Mouse (Mus musculus) kidney, embryonic 14.5 days (tissue): ENCODE results near the gene Hdc. TPM values are rescaled to one million over a fixed set of nuclear protein-coding genes. Genes with fewer than 3 reads are reported as not detected.

Experiments used
- ATAC-seq: fragments of 200-750 bp; cut with Nextera tagmentation; 2 replicates; pipeline ENCODE4 v1.8.0; 2017; ENCODE audit warnings: moderate number of reproducible peaks, mild to moderate bottlenecking, moderate TSS enrichment, moderate library complexity; ENCODE audit not compliant: low FRiP score, low TSS enrichment
- H3K27ac ChIP-seq: fragments of 300-500 bp; sonication (generic); 2 replicates; pipeline ENCODE4 v1.5.1; 2014; ENCODE audit warnings: low read depth, mild to moderate bottlenecking, low read length, moderate library complexity, mixed read lengths
- H3K27me3 ChIP-seq: fragments of 300-500 bp; sonication (generic); 2 replicates; pipeline ENCODE4 v1.6.1; 2014; ENCODE audit warnings: mild to moderate bottlenecking, low read length; ENCODE audit not compliant: control insufficient read depth, insufficient read depth
- H3K36me3 ChIP-seq: fragments of 300-500 bp; sonication (generic); 2 replicates; pipeline ENCODE4 v1.6.1; 2014; ENCODE audit warnings: low read length, mixed read lengths; ENCODE audit not compliant: control insufficient read depth, insufficient read depth
- H3K4me1 ChIP-seq: fragments of 300-500 bp; sonication (generic); 2 replicates; pipeline ENCODE4 v1.6.1; 2014; ENCODE audit warnings: low read length, mixed read lengths; ENCODE audit not compliant: control insufficient read depth, insufficient read depth
- H3K4me2 ChIP-seq: fragments of 300-500 bp; sonication (generic); replicated peaks from 2 replicates; pipeline ENCODE4 v1.6.1; 2014; ENCODE audit warnings: low read depth, mild to moderate bottlenecking, low read length
- H3K4me3 ChIP-seq: fragments of 300-500 bp; sonication (generic); 2 replicates; pipeline ENCODE4 v1.5.1; 2014; ENCODE audit warnings: mild to moderate bottlenecking, low read length
- H3K9ac ChIP-seq: fragments of 300-500 bp; sonication (generic); 2 replicates; pipeline ENCODE4 v1.6.1; 2014; ENCODE audit warnings: low read depth, mild to moderate bottlenecking, low read length, moderate library complexity
- H3K9me3 ChIP-seq: fragments of 300-500 bp; sonication (generic); 2 replicates; pipeline ENCODE4 v1.6.1; 2016; ENCODE audit warnings: low read length; ENCODE audit not compliant: control insufficient read depth
- whole genome bisulfite sequencing: fragments of 180-500 bp; shearing (Covaris S2); extraction: QIAGEN DNeasy Blood & Tissue Kit; methylation state at CpG from one replicate; pipeline ENCODE4 v1.1.7; 2014; 5-methylcytosine and 5-hydroxymethylcytosine counted together
- polyA plus RNA-seq: library from polyadenylated mRNA; unstranded; fragments of >200 nt; fragmentation: Nextera tagmentation; extraction: Ambion mirVana; gene quantifications from 2 replicates; pipeline ENCODE4 v1.2.1, GENCODE M21; 2014

Gene Hdc
- 16.3 and 45.6 TPM in 2 replicates for polyA plus RNA-seq

DNA sequence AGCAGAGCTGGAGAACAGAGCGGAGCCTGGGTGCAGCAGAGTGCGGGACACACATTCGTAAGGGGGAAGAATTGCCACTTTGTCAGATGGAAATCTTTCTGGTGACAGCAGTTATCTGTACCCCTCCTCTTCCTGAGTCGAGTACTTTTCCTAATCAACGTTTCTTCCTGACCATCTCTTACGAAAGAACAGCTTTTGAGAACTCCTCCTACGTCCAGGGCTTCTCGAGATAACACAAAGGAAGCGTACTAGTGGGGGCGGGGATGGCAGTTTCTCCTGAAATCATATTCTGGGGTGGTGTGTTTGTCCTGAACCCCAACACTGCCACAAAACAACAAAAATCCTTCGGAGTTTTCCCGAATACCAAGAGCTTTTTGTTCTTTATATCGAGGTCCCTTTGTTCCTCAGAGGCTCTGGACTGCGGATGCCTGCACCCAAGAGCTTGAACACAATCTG lies at the start of gene Hdc:
Gene Hdc (minus strand): TSS at position 51 of the 456 bp plus-strand sequence.
- Histone ChIP-seq H3K4me3 (no peak within 1 kb of the TSS), H3K4me1 (no peaks in the 10 kb centered on the region), H3K9me3 (no peaks in the 10 kb centered on the region), H3K9ac (no peak within 1 kb of the TSS), H3K27me3 (no peaks in the 10 kb centered on the region), H3K27ac (no peak within 1 kb of the TSS), H3K36me3 (no peaks in the 10 kb centered on the region), H3K4me2 (no peak within 1 kb of the TSS)
- WGBS, result 73% methylated on average over 14 of the region's 14 CpGs
- ATAC-seq, result no peak

DNA sequence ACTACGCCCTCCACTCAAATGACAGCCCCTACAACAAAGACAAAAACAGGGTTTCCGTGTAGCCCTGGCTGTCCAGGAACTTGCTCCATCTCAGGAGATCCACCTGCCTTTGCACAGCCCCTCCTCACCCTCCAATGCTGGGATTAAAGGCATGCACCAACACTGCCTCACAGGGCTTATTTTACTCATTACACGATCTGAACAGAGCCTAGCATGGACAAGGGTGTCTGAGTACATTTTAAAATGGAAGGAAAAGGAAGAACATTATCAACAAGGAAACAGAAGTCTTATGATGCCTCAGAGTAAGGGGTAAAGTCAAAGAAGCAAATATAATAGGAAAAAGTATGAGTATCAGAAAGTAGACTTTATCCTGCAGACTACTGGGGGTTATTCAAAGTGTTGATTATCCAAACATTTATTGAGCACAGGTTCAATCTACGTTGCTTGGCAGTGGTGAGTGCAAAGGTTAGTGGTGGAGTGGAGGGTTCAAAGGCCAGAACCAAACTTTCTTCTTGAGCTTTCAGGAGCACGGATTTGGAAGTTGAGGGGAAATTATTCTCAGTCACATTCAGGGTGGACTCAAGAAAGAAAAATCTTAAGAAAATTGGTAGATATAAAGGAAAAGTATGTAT lies 49.6 kb upstream of the Hdc start:
- no peak for ATAC-seq
- Histone ChIP-seq H3K4me3 (no peak overlapping the region), H3K9ac (no peak overlapping the region), H3K4me1 (peaks cover 14% of the 10 kb centered on the region), H3K4me2 (no peak overlapping the region), H3K9me3 (no peaks in the 10 kb centered on the region), H3K36me3 (no peaks in the 10 kb centered on the region), H3K27me3 (no peaks in the 10 kb centered on the region), H3K27ac (no peak overlapping the region)
- 87% methylated on average over 5 of the region's 5 CpGs for WGBS

- Histone ChIP-seq H3K36me3 (no peaks in the 10 kb centered on the region; the same call in 1 of the 2 replicates), H3K27me3 (no peaks in the 10 kb centered on the region), H3K4me3 (no peak overlapping the region), H3K4me1 (no peaks in the 10 kb centered on the region), H3K9me3 (no peaks in the 10 kb centered on the region), H3K9ac (no peak overlapping the region), H3K27ac (no peak overlapping the region), H3K4me2 (no peak overlapping the region)
- no peak for ATAC-seq
- WGBS, result 90% methylated on average over 3 of the region's 3 CpGs
Measured at GRCm38 (mm10) chr2:126665984-126666383, 46.9 kb upstream of the Hdc start.

DNA sequence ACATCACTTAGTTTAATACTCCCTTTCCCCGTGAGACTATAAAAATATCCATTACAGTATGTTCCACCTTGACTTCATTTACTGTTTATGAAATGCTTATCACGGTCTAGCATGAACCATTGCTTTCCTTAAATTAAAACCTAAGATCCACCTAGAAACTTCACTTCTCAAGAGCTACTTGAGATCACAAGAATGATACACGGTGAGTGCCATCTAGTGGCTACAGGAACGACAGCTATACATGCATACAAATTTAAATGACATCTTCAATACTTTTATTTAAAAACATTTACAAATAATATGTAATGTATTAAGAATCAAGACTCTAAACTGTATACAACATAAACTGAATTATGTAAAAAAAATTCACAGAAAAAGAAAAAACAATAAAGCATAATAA lies 44.4 kb upstream of the Hdc start:
- Histone ChIP-seq H3K4me3 (no peak overlapping the region), H3K36me3 (no peaks in the 10 kb centered on the region; the same call in 1 of the 2 replicates), H3K9ac (no peak overlapping the region), H3K27ac (no peak overlapping the region), H3K4me2 (no peak overlapping the region), H3K4me1 (no peaks in the 10 kb centered on the region), H3K27me3 (no peaks in the 10 kb centered on the region), H3K9me3 (no peaks in the 10 kb centered on the region)
- WGBS, result 58% methylated on average over 4 of the region's 4 CpGs
- no peak for ATAC-seq

- peaks cover 37% of the 10 kb centered on the region for H3K36me3 ChIP-seq
- no peaks in the 10 kb centered on the region for H3K4me1 ChIP-seq
- H3K27ac ChIP-seq, result no peak overlapping the region
- peak; percentile 55; the same call in 1 of the 2 replicates for ATAC-seq
- no peaks in the 10 kb centered on the region for H3K9me3 ChIP-seq
- 62% methylated on average over 4 of the region's 4 CpGs for WGBS
- H3K27me3 ChIP-seq, result no peaks in the 10 kb centered on the region
- H3K9ac ChIP-seq, result no peak overlapping the region
- H3K4me3 ChIP-seq, result no peak overlapping the region
- H3K4me2 ChIP-seq, result no peak overlapping the region
Measured at GRCm38 (mm10) chr2:126652929-126653328, 33.8 kb upstream of the Hdc start.

DNA sequence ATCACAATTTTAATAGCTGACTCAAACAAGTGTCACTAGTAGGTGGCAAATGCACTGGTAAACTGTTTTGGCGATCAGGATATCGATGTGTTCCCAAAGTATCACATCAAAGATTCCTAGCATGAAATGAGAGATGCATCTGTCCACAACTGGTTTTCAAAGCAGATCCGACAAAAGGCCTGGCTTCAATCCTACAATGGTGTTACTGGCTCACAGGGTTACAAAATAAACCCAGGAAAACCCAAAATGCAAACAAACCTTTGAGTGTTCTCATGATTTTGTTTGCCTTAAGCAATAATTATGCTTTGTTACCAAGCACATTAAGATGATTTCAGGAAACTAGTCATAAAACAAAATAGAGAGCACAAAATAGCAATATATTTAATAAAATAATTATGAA lies 28.7 kb upstream of the Hdc start:
- no peak for ATAC-seq
- Histone ChIP-seq H3K4me2 (no peak overlapping the region), H3K36me3 (peaks cover 70% of the 10 kb centered on the region), H3K9me3 (no peaks in the 10 kb centered on the region), H3K27me3 (no peaks in the 10 kb centered on the region), H3K4me1 (no peaks in the 10 kb centered on the region), H3K4me3 (no peak overlapping the region), H3K9ac (no peak overlapping the region), H3K27ac (no peak overlapping the region)
- whole genome bisulfite sequencing, result 93% methylated on average over 3 of the region's 3 CpGs

GRCm38 (mm10) chr2:126646461-126646860 lies 27.4 kb upstream of the Hdc start:
- Histone ChIP-seq H3K27ac (no peak overlapping the region), H3K9ac (no peak overlapping the region), H3K4me2 (no peak overlapping the region), H3K9me3 (no peaks in the 10 kb centered on the region), H3K36me3 (peaks cover 71% of the 10 kb centered on the region), H3K4me1 (no peaks in the 10 kb centered on the region), H3K4me3 (no peak overlapping the region), H3K27me3 (no peaks in the 10 kb centered on the region)
- WGBS, result 93% methylated on average over 5 of the region's 5 CpGs
- no peak for ATAC-seq

DNA sequence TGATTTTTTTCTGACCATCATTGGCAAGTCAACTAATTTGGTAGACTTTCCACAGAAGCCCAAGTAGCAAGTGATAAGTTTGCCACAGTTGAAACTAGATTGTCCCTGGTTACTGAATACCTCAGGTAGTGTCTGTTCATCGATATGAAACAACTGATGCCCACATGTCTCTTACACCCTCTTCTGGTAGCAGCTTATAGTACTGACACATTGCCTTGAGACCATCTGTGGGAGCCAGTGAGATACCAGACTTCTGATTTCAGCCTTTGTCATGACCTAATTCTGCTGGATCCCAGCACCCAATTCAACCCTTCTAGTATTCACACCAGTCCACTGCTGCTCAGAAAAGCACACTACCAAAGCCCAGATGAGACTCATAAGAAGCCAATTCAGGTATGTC lies 25.7 kb upstream of the Hdc start:
- no peaks in the 10 kb centered on the region for H3K4me1 ChIP-seq
- H3K9ac ChIP-seq, result no peak overlapping the region
- no peak overlapping the region for H3K4me2 ChIP-seq
- no peak overlapping the region for H3K27ac ChIP-seq
- peaks cover 77% of the 10 kb centered on the region for H3K36me3 ChIP-seq
- H3K27me3 ChIP-seq, result no peaks in the 10 kb centered on the region
- no peak for ATAC-seq
- H3K4me3 ChIP-seq, result no peak overlapping the region
- H3K9me3 ChIP-seq, result no peaks in the 10 kb centered on the region
- WGBS, result 94% methylated on average over 1 of the region's 1 CpGs

DNA sequence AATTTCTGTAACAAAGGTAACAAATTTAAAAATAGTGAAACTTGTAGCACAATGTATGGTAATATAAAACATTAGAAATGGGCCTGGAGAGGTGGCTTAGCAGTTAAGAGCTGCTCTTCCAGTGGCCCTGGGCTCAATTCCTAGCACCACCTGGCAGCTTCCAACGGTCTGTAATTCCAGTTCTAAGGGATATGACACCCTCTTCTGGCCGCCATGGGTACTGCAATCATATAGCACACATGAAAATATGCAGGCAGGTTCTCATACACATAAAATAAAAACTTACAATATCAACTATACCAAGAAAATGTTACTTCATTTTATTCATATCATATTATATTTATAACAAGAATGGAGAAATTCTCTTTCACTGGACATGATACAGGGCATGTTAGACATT lies 21.2 kb upstream of the Hdc start:
- no peak for ATAC-seq
- H3K4me1 ChIP-seq, result no peaks in the 10 kb centered on the region
- H3K4me2 ChIP-seq, result no peak overlapping the region
- H3K27ac ChIP-seq, result no peak overlapping the region
- no peak overlapping the region for H3K9ac ChIP-seq
- 93% methylated on average over 2 of the region's 2 CpGs for WGBS
- no peaks in the 10 kb centered on the region for H3K27me3 ChIP-seq
- H3K4me3 ChIP-seq, result no peak overlapping the region
- no peaks in the 10 kb centered on the region for H3K9me3 ChIP-seq
- H3K36me3 ChIP-seq, result peaks cover 55% of the 10 kb centered on the region
